Mouse (Mus musculus): ENCODE data around the gene Retn.

- TF ChIP-seq CTCF (IDR thresholded peaks at IDR 0.05; ENCODE audit: insufficient read depth, low read depth, low read length) = no peak
- no peak for TF ChIP-seq POLR2A (IDR thresholded peaks at IDR 0.05; ENCODE audit: insufficient read depth, low read depth, low read length)
Measured at GRCm38 (mm10) chr8:3609816-3610150, 45.8 kb upstream of the Retn start.
